8 mouse cellular contexts compared by ENCODE assay signal in genomic region chr8:126422174-126422919, GRCm38 (mm10). TPM values are rescaled to one million over a fixed set of nuclear protein-coding genes. Genes with fewer than 3 reads are reported as not detected.
A peak's percentile ranks its signal among the peaks of the same experiment; 100 is the strongest.
DNase-seq lines count a peak whose midpoint lies in the region; ATAC-seq and TF ChIP-seq lines count a peak whose summit lies in the region.

Gene Coa6, plus strand, starts transcription at chr8:126422515.

- no peaks in the 10 kb centered on the region for H3K9me3 ChIP-seq in erythroblast, embryonic 14.5 days (ENCODE audit: control insufficient read depth, low read length)
- no peaks in the 10 kb centered on the region for H3K9me3 ChIP-seq in heart, embryonic 11.5 days (replicated peaks; ENCODE audit: control insufficient read depth, low read length)
- no peaks in the 10 kb centered on the region for H3K9me3 ChIP-seq in kidney, embryonic 16.5 days (ENCODE audit: low read length)

- peaks cover 16% of the 10 kb centered on the region for H3K79me2 ChIP-seq in C2C12 (ENCODE audit: control insufficient read depth, insufficient read depth)
- peaks cover 5% of the 10 kb centered on the region; the same call in 1 of the 2 replicates for H3K79me2 ChIP-seq in liver, adult 2 months (ENCODE audit: control insufficient read depth, insufficient read depth, low read length)
- peaks cover 7% of the 10 kb centered on the region for H3K79me2 ChIP-seq in myocyte (ENCODE audit: control insufficient read depth, insufficient read depth)

- H3ac ChIP-seq in C2C12 (ENCODE audit: control insufficient read depth, insufficient read length, low read depth) (peak within 1 kb of the TSS; percentile 86), myocyte (ENCODE audit: control insufficient read depth, insufficient read length) (peak within 1 kb of the TSS; percentile 73)

- DNase-seq in brain, embryonic 14.5 days (ENCODE audit: low read depth): peak; percentile 99
- DNase-seq in liver, adult 2 months (ENCODE audit: extremely low read depth, low read depth, low spot score): peak; percentile 87
- DNase-seq in splenic B cell, adult 2 months (ENCODE audit: low read depth, low spot score): peak; percentile 98

- H3K27ac ChIP-seq in heart, embryonic 11.5 days (ENCODE audit: low read depth, low read length): peak within 1 kb of the TSS; percentile 46
- peak within 1 kb of the TSS; percentile 71 for H3K27ac ChIP-seq in kidney, embryonic 16.5 days (ENCODE audit: low read length)
- peak within 1 kb of the TSS; percentile 86 for H3K27ac ChIP-seq in liver, adult 2 months (replicated peaks; ENCODE audit: insufficient read depth, low read depth, low read length)

- TF ChIP-seq POLR2A in brain, embryonic 14.5 days (IDR thresholded peaks at IDR 0.05; ENCODE audit: borderline replicate concordance, extremely low read depth, insufficient read depth, insufficient read length, poor library complexity, severe bottlenecking): peak; percentile 31; the same call in 1 of the 2 replicates
- TF ChIP-seq POLR2A in liver, adult 2 months (IDR thresholded peaks at IDR 0.05; ENCODE audit: extremely low read depth, insufficient read depth, low read length): peak; percentile 41
- peak; percentile 69 for TF ChIP-seq POLR2A in myocyte (IDR thresholded peaks at IDR 0.05; ENCODE audit: insufficient read length, low read depth)

- H3K4me3 ChIP-seq in C2C12 (ENCODE audit: insufficient read depth, poor library complexity, severe bottlenecking) (peak within 1 kb of the TSS; percentile 68), myocyte (peak within 1 kb of the TSS; percentile 81)
- peak within 1 kb of the TSS; percentile 91 for H3K4me3 ChIP-seq in erythroblast, embryonic 14.5 days (replicated peaks)
- H3K4me3 ChIP-seq in heart, embryonic 11.5 days (ENCODE audit: low read depth, low read length): peak within 1 kb of the TSS; percentile 93
- peak within 1 kb of the TSS; percentile 73 for H3K4me3 ChIP-seq in kidney, embryonic 16.5 days (ENCODE audit: low read length)
- H3K4me3 ChIP-seq in liver, adult 2 months (ENCODE audit: insufficient read depth, low read depth, low read length): peak within 1 kb of the TSS; percentile 93

- peaks cover 6% of the 10 kb centered on the region for H3K79me3 ChIP-seq in C2C12 (ENCODE audit: low read depth)

- H3K27me3 ChIP-seq in C2C12 (ENCODE audit: control insufficient read depth, insufficient read depth, insufficient read length) (no peaks in the 10 kb centered on the region), myocyte (ENCODE audit: control insufficient read depth, insufficient read depth, insufficient read length) (no peaks in the 10 kb centered on the region)
- no peaks in the 10 kb centered on the region for H3K27me3 ChIP-seq in erythroblast, embryonic 14.5 days (ENCODE audit: control insufficient read depth)
- no peaks in the 10 kb centered on the region for H3K27me3 ChIP-seq in heart, embryonic 11.5 days (ENCODE audit: control insufficient read depth, insufficient read depth, low read length)
- no peaks in the 10 kb centered on the region for H3K27me3 ChIP-seq in kidney, embryonic 16.5 days (ENCODE audit: insufficient read depth, low read length)
- no peaks in the 10 kb centered on the region for H3K27me3 ChIP-seq in liver, adult 2 months (ENCODE audit: control insufficient read depth, insufficient read depth, low read length)
- no peaks in the 10 kb centered on the region for H3K27me3 ChIP-seq in splenic B cell, adult 2 months (ENCODE audit: control insufficient read depth, insufficient read depth, low read length, poor library complexity, severe bottlenecking)

- peaks cover 26% of the 10 kb centered on the region for H3K4me1 ChIP-seq in erythroblast, embryonic 14.5 days (ENCODE audit: control insufficient read depth)
- peaks cover 5% of the 10 kb centered on the region for H3K4me1 ChIP-seq in heart, embryonic 11.5 days (ENCODE audit: control insufficient read depth, insufficient read depth, low read length)
- H3K4me1 ChIP-seq in kidney, embryonic 16.5 days (ENCODE audit: insufficient read depth, low read length): peaks cover 8% of the 10 kb centered on the region
- peaks cover 10% of the 10 kb centered on the region; the same call in 1 of the 2 replicates for H3K4me1 ChIP-seq in liver, adult 2 months (ENCODE audit: control insufficient read depth, insufficient read depth, low read length)

- peak within 1 kb of the TSS; percentile 89 for H3K9ac ChIP-seq in heart, embryonic 11.5 days (ENCODE audit: low read depth, low read length)
- H3K9ac ChIP-seq in kidney, embryonic 16.5 days (replicated peaks; ENCODE audit: low read length): peak within 1 kb of the TSS; percentile 82
- H3K9ac ChIP-seq in liver, adult 2 months (ENCODE audit: low read depth, low read length): peak within 1 kb of the TSS; percentile 98

- WGBS in heart, embryonic 11.5 days (ENCODE audit: insufficient replicate concordance): under 1% methylated on average over 61 of the region's 61 CpGs
- under 1% methylated on average over 61 of the region's 61 CpGs for WGBS in kidney, embryonic 16.5 days
- 1% methylated on average over 61 of the region's 61 CpGs for WGBS in liver, adult 2 months

- peak; percentile 99 for ATAC-seq in heart, embryonic 11.5 days (replicated peaks; ENCODE audit: insufficient number of reproducible peaks, low FRiP score, low TSS enrichment)
- peak; percentile 99 for ATAC-seq in kidney, embryonic 16.5 days (ENCODE audit: low FRiP score, low TSS enrichment)

- peak within 1 kb of the TSS; percentile 95 for H3K4me2 ChIP-seq in heart, embryonic 11.5 days
- peak within 1 kb of the TSS; percentile 72 for H3K4me2 ChIP-seq in kidney, embryonic 16.5 days (replicated peaks; ENCODE audit: low read depth, low read length)
- peak within 1 kb of the TSS; percentile 77 for H3K4me2 ChIP-seq in myocyte (ENCODE audit: low read depth)

- TF ChIP-seq CTCF in C2C12 (IDR thresholded peaks at IDR 0.05; ENCODE audit: control insufficient read depth, insufficient read depth, insufficient read length): no peak
- TF ChIP-seq CTCF in brain, embryonic 14.5 days (IDR thresholded peaks at IDR 0.05; ENCODE audit: borderline replicate concordance, extremely low read depth, insufficient read depth, insufficient read length): no peak
- TF ChIP-seq CTCF in liver, adult 2 months (IDR thresholded peaks at IDR 0.05; ENCODE audit: low read depth, low read length): no peak

- H3K36me3 ChIP-seq in C2C12 (ENCODE audit: control insufficient read depth, insufficient read depth) (peaks cover 25% of the 10 kb centered on the region), myocyte (ENCODE audit: control insufficient read depth, insufficient read depth) (peaks cover 20% of the 10 kb centered on the region)
- H3K36me3 ChIP-seq in erythroblast, embryonic 14.5 days (ENCODE audit: control insufficient read depth): peaks cover 22% of the 10 kb centered on the region
- peaks cover 5% of the 10 kb centered on the region; the same call in 1 of the 2 replicates for H3K36me3 ChIP-seq in heart, embryonic 11.5 days (ENCODE audit: control insufficient read depth, insufficient read depth, low read length)
- H3K36me3 ChIP-seq in kidney, embryonic 16.5 days (ENCODE audit: insufficient read depth, low read length): peaks cover 15% of the 10 kb centered on the region
- H3K36me3 ChIP-seq in liver, adult 2 months (ENCODE audit: control insufficient read depth, insufficient read depth, low read length): peaks cover 16% of the 10 kb centered on the region
- peaks cover 3% of the 10 kb centered on the region; the same call in 1 of the 2 replicates for H3K36me3 ChIP-seq in splenic B cell, adult 2 months (ENCODE audit: control insufficient read depth, insufficient read depth, low read length, poor library complexity, severe bottlenecking)

TF ChIP-seq in C2C12, 6 proteins besides CTCF, POLR2A, EP300 and RAD21:
- TF ChIP-seq MYOD1 (IDR thresholded peaks at IDR 0.05; ENCODE audit: control insufficient read depth, insufficient read length, low read depth): no peak
- no peak for TF ChIP-seq MAX (IDR thresholded peaks at IDR 0.05)
- TF ChIP-seq USF1 (IDR thresholded peaks at IDR 0.05; ENCODE audit: low read depth): no peak
- no peak for TF ChIP-seq CEBPB (IDR thresholded peaks at IDR 0.05; ENCODE audit: low read depth)
- no peak for TF ChIP-seq MYOG (IDR thresholded peaks at IDR 0.05; ENCODE audit: control insufficient read depth, extremely low read depth, insufficient read length)
- TF ChIP-seq FOSL1 (IDR thresholded peaks at IDR 0.05; ENCODE audit: insufficient read depth, low read length, poor library complexity, severe bottlenecking): no peak

TF ChIP-seq in myocyte, 11 proteins besides CTCF, POLR2A, EP300 and RAD21:
- TF ChIP-seq POLR2AphosphoS2 (IDR thresholded peaks at IDR 0.05; ENCODE audit: insufficient read length, low read depth): peak; percentile 74
- TF ChIP-seq E2F4 (IDR thresholded peaks at IDR 0.05; ENCODE audit: insufficient read depth): peak; percentile 36
- TF ChIP-seq MYOD1 (IDR thresholded peaks at IDR 0.05; ENCODE audit: control insufficient read depth in 1 of 3, insufficient read length in 2 of 3, low read depth in 2 of 3): peak in 1 of 3 experiments; percentile 46
- TF ChIP-seq CEBPB (IDR thresholded peaks at IDR 0.05; ENCODE audit: insufficient read depth, poor library complexity, severe bottlenecking): no peak
TF ChIP-seq in myocyte: peak in this region for 3.

RNA-seq across cellular contexts. Expression of gene Coa6, which starts in this region (rescaled TPM):
- polyA plus RNA-seq in C2C12 (2012; fragmentation: generic; extraction: Trizol) (37.9 TPM), myocyte (2012; fragmentation: generic; extraction: Trizol) (29.3 TPM)
- 32.4 and 46.8 TPM in 2 replicates for polyA plus RNA-seq in brain, embryonic 14.5 days (2012; rRNA removed)
- polyA plus RNA-seq in erythroblast, embryonic 14.5 days (2012): 3.3 and 6.0 TPM in 2 replicates
- polyA plus RNA-seq in heart, embryonic 11.5 days (2014; fragmentation: Nextera tagmentation; extraction: Ambion mirVana): 58.2 and 58.7 TPM in 2 replicates
- polyA plus RNA-seq in kidney, embryonic 16.5 days (2015; fragmentation: Nextera tagmentation; extraction: Ambion mirVana): 45.8 and 53.9 TPM in 2 replicates
- 50.7 and 74.5 TPM in 2 replicates for total RNA-seq in liver, adult 2 months (2014; rRNA removed)
- 64.7 and 66.9 TPM in 2 replicates for polyA plus RNA-seq in liver, adult 2 months (2012; rRNA removed)

Comparison
In these comparisons a context has a peak if more than half of its experiments do, and no peak if none do; other contexts are left out.
1. Peak in every context shown above with its lines: DNase-seq, ATAC-seq, H3K4me3 ChIP-seq and H3K27ac ChIP-seq.